Mouse (Mus musculus) ZHBTc4 (cell line): ENCODE results near the gene Arl5a.

Experiments
- DNase-seq: peaks from one replicate; pipeline ENCODE4 v3.0.0-alpha.2; 2011; ENCODE audit warnings: low read depth, low spot score

The Arl5a gene

DNA sequence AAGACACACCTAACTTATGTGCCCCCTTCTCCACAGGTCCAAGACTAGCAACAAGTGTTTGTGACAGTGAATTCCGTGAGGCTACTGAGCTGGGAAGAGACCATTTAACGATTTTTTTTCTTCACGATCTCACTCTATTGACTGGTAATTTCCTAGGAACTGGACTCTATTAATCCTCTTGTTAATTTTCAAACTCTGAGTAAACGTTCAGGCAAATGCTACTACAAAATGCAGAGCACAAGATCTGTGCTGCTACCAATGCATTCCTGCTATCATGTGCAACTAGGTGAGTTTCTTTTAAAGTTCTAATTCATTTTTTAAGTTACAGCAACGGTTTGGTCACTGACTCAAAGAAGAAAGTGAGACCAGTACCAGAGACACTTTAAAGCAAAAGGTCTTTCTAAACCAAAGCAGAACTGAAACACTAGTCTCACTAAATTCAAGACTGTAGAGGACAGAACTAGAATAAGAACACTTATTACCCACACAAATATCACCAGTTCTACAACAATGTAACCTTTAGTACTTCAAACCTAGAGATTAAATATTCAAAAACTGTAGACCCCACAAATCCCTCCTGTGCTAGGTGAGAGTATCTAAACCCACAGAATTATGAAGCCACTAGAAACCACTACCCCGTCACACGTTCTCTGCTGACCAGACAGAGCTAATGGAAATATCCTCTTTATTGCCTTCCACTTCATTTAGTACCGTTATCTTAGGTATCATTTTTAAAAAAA is 1.7 kb downstream of the Arl5a start:
- DNase-seq, result no peak

- DNase-seq, result peak; percentile 22
Observed at GRCm38 (mm10) chr2:52421197-52421596, 3.5 kb downstream of the Arl5a start.

DNA sequence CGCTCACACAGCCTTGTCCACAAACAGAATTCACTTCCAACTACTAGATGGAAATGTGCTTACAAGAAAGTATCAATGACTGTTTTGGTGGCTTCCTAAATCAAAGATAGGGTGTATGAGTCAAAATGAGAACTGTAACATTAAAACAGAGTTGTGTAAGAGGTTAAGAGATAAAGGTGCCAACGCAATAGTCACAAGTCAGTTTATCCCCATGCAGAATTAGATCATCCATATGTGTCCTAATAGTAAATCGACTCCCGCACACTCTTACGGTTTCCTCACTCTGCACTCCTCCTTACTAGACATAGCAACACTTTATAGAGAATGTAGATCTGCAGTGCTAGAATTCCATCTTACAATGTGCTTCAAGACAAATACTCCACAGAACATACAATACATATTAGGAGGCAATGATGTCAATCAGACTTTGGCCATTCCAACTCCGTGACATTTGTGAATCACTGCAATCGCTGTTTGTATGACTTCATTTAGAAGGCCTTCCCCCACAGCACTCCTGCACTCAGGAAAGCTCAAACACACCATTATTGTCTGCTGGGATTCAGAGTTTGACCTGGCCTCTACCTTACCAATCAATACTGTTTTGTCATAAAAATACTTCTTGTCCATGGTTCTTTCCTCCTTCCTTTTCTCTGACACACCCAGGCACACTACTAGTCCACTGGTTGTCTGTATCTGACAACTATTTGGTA is 4.5 kb downstream of the Arl5a start:
- DNase-seq, result no peak

GRCm38 (mm10) chr2:52419295-52419694 is 5.4 kb downstream of the Arl5a start:
- no peak for DNase-seq

DNA sequence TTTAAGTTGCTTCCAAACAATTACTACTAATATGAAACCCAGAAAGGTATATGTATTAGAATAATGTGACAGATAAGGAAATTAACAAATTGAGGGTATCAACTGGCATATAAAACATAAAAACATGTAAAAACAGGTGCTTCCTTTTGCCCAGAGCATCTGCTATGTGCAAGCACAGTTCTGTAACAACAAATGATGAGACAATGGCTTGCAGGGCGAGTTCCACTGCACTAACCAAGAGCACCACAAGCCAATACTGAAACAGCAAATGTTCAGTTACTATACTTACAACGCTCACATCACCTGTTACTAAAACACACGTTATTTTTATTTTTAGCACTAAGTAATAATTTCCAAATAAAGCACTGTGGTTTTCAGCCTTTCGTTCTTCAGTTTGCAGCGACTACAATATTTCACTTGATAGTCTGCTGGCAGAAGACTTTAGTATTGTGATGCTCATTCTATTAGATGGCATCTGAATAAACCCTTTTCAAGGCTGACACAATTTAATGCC is 12.1 kb downstream of the Arl5a start:
- DNase-seq, result no peak

DNA sequence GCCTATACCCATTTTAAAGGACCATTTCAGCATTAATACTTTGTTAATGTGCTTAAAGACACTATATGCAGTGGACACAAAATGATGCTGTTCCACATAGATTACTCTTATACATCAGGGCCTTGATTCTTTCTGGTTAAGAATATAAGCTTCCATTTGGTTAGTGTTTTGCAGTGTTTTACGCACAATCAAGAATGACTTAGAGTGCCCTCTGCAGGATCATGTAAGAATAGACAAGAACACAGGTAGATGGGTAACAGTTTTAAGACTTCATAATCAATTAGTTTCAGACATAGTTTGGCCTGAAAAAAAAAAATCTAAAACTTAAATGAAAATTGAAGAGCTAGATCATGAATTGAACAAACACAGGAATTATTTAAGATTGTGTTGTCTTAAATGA is 18.2 kb downstream of the Arl5a start:
- no peak for DNase-seq

GRCm38 (mm10) chr2:52405238-52405637 is 19.5 kb downstream of the Arl5a start:
- DNase-seq, result no peak

GRCm38 (mm10) chr2:52394529-52394928 is 30.2 kb downstream of the Arl5a start:
- DNase-seq, result no peak

GRCm38 (mm10) chr2:52390415-52390975 is 34.2 kb downstream of the Arl5a start:
- no peak for DNase-seq

- no peak for DNase-seq
Observed at GRCm38 (mm10) chr2:52389975-52390374, 34.7 kb downstream of the Arl5a start.

DNA sequence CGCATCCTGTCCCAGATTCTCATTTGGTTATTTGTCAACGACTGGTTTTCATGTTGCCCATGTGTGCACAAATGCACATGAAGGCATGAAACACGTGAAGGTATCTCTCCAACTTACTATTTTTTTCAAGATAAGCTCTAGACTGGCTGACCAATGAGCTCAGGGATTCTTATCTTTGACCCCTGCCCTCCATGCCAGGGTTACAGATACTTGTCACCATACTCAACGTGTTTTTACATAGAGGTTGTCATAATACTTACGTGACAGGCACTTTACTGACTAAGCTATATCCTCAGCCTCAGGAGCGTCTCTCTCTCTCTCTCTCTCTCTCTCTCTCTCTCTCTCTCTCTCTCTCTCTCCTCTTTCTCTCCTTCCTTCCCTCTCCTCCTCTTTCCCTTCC is 38.2 kb downstream of the Arl5a start:
- no peak for DNase-seq

- peak; percentile 29 for DNase-seq
Observed at GRCm38 (mm10) chr2:52386037-52386436, 38.7 kb downstream of the Arl5a start.

- DNase-seq, result no peak
Observed at GRCm38 (mm10) chr2:52378848-52379261, 45.8 kb downstream of the Arl5a start.

GRCm38 (mm10) chr2:52378448-52378804 is 46.3 kb downstream of the Arl5a start, which contains the start of gene Neb:
Gene Neb (minus strand): TSS chr2:52378474.
- peak; percentile 41 for DNase-seq

GRCm38 (mm10) chr2:52377706-52378447 is 46.8 kb downstream of the Arl5a start:
- no peak for DNase-seq

DNA sequence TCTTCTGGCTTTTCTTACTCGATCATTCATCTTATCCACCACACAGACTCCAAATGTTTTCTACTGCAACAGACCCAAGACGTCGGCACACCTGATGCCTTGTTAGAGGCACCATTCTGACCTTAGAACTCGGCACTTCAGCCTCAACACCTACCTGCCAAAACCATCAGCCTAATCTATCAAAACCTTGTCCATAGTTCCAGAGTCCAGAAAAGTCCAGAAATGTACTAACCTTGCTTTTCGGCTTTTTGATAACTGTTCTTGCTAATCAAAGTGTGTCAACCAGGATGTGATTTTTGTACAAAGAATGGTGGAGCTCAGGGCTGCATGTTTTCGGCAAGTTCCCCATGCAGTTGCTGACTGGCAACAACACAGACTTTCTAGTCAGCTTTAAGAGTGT is 50.0 kb downstream of the Arl5a start:
- DNase-seq, result no peak

DNA sequence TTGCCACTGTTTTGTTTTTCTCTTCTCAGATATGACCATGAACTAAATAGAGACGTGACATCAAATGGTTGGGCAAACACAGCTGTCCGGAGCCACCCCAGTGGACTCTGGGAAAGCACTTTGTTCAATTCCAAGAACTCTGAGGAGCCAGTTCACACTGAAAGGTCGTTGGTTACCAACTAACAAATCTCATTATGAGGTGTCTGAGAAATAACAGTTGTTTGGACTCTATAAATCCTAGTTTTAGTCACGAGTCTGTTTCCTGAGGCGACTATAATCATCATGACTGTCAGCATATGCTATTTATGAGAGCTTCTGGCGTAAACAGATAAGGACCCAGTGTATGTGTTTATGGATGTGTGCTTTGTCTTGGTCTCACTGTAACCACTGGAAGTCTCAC is 52.2 kb downstream of the Arl5a start:
- DNase-seq, result no peak

DNA sequence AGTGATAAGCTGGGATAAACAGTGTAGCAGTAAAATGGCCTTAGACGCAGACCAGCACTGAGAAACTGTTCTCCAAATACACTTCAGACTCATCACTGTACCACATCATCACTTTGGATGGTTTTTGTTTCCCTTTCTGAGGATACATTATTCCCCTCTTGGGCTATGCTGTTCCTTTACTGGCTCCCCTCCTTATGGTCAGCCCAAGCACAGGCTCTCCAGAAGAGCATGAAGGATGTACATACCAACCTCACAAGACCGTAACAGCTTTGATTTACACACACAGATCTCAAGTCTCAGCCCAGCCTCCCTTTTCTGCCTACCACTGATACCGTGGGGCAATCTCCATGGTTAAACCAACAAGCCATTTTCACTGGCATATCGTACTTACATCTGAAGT is 52.6 kb downstream of the Arl5a start:
- DNase-seq, result no peak

DNA sequence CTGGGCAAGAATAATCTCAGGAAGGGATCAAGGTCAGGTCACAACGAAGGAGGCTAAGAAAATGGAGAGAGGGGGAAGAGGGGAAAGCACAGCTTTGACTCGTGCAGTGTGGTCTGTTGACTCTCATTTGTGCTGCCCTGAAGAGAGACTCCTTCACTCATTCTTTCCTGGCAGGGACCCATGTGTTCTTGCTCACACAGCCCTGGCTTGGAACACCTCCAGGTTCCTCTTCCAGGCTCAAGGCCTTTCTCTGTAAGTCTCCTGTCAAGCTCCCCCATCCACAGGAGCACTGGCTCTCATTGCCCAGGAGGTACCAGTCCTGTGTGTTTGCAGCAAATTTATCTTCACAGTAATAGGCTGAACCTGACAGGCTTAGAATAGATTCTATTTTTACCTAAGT is 53.6 kb downstream of the Arl5a start:
- DNase-seq, result no peak

DNA sequence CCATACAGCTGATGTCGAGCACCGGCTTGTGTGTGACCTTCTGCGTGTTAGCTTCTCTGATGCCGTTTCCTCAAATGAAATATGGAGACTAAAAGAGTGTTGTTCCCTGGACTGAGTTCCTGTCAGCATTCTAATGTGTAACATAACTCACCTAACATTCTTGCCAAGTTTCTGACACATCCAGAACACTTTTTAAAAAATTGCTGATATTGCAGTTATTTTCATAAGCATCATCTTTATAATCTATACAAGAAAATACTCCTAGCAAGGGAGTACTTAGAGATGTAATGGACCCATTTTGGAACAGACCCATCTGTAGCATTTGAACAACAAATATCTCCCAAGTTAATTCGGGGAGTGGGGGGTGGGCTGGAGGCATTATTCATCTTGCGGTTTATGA is 55.1 kb downstream of the Arl5a start:
- no peak for DNase-seq

DNA sequence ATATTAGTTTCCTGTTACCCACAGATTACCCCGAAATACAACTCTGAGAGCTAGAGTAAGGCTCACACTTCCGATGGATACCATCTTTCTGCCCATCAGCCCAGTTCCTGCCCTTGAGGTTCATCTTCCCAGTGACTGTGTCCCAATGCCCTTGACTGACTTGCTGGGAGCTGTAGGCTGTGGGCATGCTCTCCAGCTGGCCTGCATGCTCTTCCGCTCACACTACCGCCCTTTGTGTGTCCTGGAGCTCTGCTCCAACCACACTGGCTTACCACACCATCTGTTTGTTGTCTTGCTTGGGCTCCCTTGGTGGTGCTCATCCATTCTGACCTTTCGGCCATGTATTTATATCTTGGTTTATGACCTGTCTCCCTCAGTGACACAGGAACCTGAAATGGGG is 57.0 kb downstream of the Arl5a start:
- no peak for DNase-seq

DNA sequence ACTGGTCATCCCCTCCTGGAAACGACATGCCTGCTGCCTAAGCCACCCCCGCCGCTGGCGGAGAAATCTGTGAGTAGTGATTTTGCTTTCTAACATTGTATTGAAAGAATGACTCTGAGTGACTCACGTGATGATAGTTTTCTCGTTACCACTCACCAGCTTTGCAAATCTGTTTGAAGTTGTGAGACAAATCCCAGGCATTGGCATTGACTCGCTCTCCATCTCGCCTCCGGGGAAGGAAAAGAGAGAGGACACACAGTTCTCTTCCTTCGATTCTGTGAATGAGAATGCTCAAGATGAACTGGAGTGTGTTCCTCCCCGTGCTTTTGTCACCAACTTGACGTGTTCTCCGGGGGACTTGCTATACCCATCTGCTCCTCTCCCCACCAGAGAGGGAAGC is 57.5 kb downstream of the Arl5a start:
- DNase-seq, result no peak
